Mouse (Mus musculus) monocyte, adult 2 months (primary cell): ENCODE measurements around the gene Fzd1.

Experiments used
- DNase-seq, 2 experiments: peaks; one replicate each; pipeline ENCODE4 v3.0.0; 2022; ENCODE audit warnings: low spot score in 2 of 2, low read depth in 1 of 2

Fzd1 gene

DNA sequence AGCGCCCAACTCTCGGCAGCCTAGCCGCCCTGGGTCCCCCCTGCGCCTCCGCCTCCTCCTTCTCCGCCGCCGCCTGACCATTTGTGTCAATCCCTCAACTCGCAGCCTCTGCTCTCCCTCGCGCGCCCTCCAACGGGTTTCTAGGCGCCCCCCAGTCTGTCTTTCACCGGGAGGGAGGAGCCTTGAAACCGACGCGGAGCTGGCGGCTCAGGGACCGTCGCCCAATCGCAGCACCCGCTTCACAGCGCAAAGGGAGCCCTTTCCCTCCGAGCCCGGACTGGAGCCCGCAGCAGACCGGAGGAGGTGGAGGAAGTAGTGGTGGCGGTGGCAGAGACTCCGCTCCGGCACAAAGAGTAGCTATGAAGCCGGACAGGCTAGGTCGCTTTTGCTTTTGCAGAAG lies at the start of gene Fzd1:
Gene Fzd1, minus strand, starts transcription at position 134 of the 400 bp plus-strand sequence.
- DNase-seq, result peak; percentile 6 to 20

GRCm38 (mm10) chr5:4805228-4805627 lies 47.4 kb upstream of the Fzd1 start:
- no peak for DNase-seq

- DNase-seq, result no peak
Observed at GRCm38 (mm10) chr5:4803708-4804107, 45.9 kb upstream of the Fzd1 start.

DNA sequence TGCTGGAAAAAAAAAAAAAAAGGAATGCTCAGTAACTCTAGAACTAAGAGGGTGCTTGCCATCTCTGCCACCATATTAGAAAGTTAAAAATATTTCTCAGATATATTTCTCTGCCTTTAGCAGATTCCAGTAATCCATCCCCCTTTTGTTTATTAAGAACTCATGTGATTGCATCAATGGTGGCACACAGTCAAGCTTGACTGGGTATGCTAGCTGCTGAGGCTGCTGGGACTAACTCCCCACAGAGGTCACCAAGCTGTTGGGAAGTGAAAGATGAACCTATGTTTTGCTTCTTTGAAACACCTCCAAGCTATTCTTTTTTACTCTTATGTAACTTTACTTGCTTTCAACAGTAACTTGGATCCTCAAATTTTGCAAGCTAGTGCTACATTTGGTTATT lies 44.1 kb upstream of the Fzd1 start:
- no peak for DNase-seq

- DNase-seq, result no peak
Observed at GRCm38 (mm10) chr5:4801096-4801850, 43.4 kb upstream of the Fzd1 start.

DNA sequence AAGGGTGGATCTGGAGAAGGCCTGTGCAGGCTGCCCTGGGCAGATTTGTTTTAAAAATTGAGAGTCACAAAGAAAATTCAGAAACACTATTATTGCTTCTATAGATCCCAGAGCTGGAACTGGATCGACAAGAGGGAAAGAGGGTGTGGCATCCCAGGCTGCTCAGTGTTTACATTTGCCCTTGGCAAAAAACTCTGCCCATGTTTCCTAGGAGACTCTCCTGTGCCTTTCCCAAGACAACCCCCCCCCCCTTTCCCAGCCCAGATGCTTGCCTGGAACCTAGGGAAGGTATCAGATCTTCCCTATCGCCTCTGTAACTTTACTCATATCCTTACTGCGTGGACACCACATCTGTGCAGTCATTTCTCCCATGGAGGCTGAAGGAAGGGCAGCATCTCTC lies 33.4 kb upstream of the Fzd1 start:
- no peak for DNase-seq

- DNase-seq, result no peak
Observed at GRCm38 (mm10) chr5:4790265-4790664, 32.4 kb upstream of the Fzd1 start.

- DNase-seq, result no peak
Observed at GRCm38 (mm10) chr5:4788484-4788883, 30.6 kb upstream of the Fzd1 start.

- DNase-seq, result no peak
Observed at GRCm38 (mm10) chr5:4786816-4787215, 29.0 kb upstream of the Fzd1 start.

DNA sequence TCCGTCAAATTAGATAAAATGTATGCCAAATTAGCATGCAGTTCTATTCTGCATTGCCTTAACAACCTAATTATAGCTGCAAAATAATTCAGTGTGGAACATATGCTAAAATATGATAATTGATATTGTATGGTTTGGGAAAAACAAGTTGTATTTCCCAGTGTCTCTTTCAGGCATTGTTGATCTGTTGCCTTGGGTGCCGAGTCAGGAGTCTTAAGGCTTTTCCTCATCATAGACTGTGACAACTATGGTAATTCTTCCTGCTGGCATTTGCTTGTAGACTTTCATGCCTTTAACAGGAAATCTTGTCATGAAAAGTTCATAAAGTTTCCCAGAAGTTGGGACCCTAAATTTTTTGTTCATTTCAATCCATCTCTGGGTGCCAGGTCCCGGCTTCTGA lies 20.4 kb upstream of the Fzd1 start:
- DNase-seq, result no peak

GRCm38 (mm10) chr5:4776495-4776894 lies 18.7 kb upstream of the Fzd1 start:
- DNase-seq, result no peak

DNA sequence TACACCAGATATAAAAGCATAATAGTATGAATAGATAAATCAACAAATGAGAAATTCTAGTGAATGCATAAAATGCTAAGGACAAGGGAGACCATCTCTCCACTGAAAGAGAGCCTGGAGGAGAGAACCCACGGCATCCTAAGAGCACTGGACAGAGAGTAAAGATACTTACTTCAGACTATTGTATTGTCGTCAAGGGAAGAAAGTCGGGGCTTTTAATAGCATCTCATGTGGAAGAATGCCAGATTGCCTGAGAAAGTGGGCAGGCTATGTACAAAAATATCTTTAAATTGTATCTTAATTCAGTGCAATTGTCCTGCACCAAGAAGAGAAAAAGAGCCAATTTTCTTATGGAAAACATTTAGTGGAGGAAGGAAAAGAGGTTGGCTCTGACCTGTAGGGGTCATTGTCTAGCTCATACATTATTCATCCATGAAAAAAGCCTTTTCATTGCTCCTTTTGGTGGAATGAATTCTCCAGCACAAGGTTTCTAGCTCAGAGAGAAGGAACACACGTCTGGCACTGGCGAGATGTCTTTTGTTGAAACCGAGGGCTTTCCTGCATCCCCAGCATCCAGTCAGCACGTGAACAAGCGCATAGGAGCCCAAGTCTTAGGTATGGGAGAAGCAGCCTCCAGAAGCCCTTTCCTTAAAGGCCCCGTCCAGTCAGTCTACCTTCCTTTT lies 15.4 kb upstream of the Fzd1 start:
- no peak for DNase-seq

- DNase-seq, result no peak
Observed at GRCm38 (mm10) chr5:4770609-4771008, 12.8 kb upstream of the Fzd1 start.

DNA sequence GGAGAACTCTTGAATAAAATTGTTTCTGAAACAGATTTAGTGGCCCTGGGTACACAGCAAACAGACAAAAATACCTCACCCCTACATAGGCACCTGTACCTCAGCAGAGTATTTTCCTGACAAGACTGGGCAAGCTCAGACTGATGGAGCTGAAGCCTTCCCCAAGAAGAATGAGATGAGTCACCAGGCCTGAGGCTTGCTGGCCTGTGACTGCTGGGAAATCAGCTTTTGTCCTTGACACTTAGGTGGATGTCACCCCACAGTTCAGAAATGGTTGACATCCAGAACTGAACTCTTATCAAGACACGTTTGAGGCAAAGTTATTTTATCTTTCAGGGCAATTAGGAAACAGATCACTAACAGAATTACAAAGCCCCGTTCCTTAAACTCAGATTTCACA lies 10.1 kb upstream of the Fzd1 start:
- no peak for DNase-seq

GRCm38 (mm10) chr5:4766719-4767118 lies 8.9 kb upstream of the Fzd1 start:
- DNase-seq, result no peak

GRCm38 (mm10) chr5:4761891-4762290 lies 4.1 kb upstream of the Fzd1 start:
- no peak for DNase-seq

- no peak for DNase-seq
Observed at GRCm38 (mm10) chr5:4758331-4759080, 671 bp upstream of the Fzd1 start.

DNA sequence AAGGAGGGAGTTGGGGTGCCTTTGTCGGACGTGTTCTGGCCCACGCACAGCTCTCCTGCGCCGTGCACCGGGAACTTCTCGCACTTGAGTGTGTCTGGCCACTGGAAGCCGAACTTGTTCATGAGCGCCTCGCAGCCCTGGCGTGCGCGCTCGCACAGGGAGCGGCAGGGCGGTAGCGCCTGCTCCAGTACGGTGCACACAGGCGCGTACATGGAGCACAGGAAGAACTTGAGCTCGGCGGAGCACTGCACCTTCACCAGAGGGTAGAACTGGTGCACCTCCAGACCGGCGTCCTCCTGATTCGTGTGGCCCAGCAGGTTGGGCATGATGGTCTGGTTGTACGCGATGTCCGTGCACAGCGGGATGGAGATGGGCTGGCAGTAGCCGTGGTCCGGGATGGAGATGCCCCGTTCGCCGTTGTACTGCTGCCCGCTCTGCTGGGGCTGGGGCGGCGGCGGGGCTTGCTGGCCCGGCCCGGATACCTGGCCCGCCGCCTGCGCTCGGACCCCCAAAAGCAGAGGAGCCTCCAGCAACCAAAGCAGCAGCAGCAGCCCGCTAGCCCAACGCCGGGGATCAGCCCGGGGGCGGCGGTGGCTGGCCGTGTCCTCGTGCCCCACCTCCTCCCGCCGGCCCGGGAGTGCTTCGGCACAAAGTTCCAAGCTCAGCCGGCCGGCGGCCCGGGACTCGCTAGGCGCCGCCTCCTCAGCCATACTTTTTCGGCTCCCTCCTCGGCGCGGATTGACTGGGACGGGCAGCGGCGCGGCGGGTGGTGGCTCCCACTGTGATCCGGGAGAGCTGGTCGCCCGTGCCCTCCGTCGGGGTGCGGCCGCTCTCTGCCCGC lies 744 bp downstream of the Fzd1 start:
- no peak for DNase-seq

GRCm38 (mm10) chr5:4756001-4756681 lies 1.7 kb downstream of the Fzd1 start:
- no peak for DNase-seq

GRCm38 (mm10) chr5:4755326-4755725 lies 2.5 kb downstream of the Fzd1 start:
- no peak for DNase-seq
